Mouse (Mus musculus): ENCODE measurements at regions not wholly inside any gene's neighbourhood (a gene's known extent, or its start where the extent isn't known, plus 50 kb on each side); places are given as distances from the start of the nearest gene placed in this dataset.

- no peak for TF ChIP-seq CTCF (IDR thresholded peaks at IDR 0.05)
- no peak for TF ChIP-seq EP300 (IDR thresholded peaks at IDR 0.05)
These were observed 159.3 kb upstream of the Pter start for GRCm38 (mm10) chr2:12764510-12764909.
